Mouse (Mus musculus): Measurements from ENCODE around the gene Gm21987.
A peak's percentile ranks its signal among the peaks of the same experiment; 100 is the strongest.

The Gm21987 gene

GRCm38 (mm10) chr16:38371705-38372296 is 25.0 kb downstream of the Gm21987 start:
- no peak for DNase-seq (ENCODE audit: low read depth)

- no peak for DNase-seq (ENCODE audit: low read depth)
Observed at GRCm38 (mm10) chr16:38372876-38373275, 26.0 kb downstream of the Gm21987 start.

- DNase-seq (ENCODE audit: low read depth), result no peak
Observed at GRCm38 (mm10) chr16:38373439-38373838, 26.6 kb downstream of the Gm21987 start.

DNA sequence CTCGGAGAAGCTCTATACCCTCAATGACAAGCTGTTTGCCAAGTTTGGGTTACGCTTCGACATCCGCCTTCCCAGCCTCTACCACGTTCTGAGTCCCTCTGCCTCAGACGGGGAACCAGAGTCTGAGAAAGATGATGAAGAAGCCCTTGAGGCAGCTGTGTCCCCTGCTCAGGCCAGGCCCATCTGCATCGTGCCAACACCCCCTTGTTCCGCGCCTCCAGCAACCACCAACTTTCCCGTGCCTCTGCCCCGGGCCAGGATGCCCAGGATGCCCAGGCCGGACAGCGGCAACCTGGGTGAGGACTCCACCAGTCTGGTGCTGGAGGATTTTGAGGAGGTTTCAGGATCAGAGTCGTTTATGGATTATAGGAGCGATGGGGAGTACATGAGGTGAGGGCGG is 27.1 kb downstream of the Gm21987 start:
- no peak for DNase-seq (ENCODE audit: low read depth)

- DNase-seq (ENCODE audit: low read depth), result no peak
Observed at GRCm38 (mm10) chr16:38374379-38375140, 27.7 kb downstream of the Gm21987 start.

DNA sequence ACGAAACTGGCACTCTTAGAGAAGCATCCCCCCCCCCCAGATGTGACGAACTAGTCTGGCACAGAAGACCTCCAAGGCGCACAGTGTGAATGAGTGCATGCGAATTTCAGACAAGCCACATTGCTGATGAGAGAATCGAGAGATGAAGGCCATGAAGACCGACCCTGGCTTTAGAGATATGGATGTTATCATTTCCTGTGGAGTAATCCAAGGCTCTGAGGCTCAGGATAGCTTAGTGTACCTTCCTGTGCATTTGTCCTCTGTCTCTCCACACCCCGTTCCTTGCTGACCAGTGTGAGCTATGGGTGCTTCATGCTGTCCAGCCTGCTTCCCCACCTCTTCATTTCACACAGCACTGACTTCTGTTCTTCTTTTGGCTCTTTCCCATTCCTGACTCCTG is 28.3 kb downstream of the Gm21987 start:
- DNase-seq (ENCODE audit: low read depth), result peak; percentile 40

DNA sequence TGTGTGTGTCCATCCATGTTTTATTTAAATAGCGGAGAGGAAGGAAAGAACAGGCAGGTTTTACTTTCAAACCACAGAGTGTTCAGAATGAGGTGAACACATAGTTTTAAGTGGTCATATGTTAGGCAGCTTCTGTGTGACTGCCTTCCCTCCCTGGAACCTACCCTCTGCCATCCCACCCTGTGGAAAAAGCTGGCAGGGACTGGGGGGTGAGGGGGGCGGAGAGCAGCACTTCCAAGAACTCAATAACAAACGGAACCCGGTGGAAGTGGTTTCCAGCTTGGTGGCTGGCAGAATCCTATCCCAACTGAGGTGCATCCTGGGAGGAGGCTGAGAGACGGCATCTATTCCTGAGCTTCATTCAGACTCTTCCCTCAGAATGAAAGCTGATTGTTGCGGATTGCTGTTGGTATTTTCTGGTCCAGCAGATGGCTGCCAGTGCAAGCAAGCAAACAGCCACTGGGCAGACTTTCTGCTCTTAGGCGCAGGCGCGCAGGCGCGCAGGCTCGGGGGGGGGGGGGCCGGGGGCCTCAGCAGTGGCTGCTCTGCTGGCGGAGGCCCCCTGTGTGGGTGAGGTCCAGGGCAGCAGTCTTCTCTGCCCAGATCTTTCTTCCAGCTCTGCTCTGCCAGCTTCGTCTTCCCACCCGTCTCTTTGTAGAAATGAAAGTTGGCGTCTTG is 29.5 kb downstream of the Gm21987 start:
- no peak for DNase-seq (ENCODE audit: low read depth)

DNA sequence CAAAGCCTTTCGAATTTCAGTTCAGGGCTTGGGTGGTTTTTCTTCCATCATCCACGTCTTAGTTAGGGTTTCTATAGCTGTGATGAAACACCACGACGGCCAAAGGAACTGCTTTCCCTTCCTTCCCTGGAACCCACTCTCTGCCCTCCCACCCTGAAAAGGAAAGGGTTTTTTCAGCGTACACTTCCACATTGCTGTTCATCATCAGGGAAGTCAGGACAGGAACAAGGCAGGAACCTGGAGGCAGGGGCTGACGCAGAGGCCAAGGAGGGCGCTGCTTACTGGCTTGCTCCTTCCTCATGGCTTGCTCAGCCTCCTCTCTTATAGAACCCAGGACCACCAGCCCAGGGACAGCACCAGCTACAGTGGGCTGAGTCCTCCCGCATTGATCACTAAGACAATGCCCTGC is 30.0 kb downstream of the Gm21987 start:
- no peak for DNase-seq (ENCODE audit: low read depth)

DNA sequence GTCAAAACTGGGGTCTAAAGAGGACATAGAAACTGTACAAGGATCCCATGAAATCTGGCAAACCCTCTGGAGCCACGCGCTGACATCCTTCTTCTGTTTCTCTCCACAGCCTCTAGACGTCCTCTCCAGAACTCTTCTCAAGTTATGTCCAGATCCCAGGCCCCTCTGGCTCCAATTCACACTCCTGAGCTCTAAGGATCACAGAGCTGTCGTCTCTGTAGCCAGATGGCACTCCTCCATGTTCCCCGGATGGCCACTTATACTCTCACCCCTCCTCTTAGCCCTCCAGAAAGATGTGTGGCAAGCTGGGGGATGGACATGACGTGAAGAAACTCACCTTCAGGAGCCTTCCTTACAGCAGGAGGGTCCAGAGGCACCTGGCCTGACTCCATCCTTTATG is 30.7 kb downstream of the Gm21987 start:
- DNase-seq (ENCODE audit: low read depth), result no peak

DNA sequence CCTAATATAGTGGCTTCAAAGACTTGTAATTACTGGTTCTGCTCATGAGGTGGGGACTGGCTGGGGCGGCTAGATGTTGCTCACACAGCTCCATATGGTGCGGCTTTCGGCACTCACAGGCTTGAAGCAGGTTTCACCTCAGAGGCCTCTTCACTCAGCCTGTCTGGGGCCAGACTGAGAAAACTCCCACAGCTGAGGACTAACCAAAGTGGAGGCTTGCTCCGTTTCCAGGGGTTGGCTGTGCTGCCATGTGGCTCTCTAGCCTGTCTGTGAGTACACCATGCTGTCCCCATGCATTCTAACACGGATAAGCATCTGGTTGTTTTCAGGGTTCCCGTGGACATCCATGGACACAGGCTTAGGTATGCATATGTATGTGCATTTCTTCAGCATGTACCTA is 31.8 kb downstream of the Gm21987 start:
- DNase-seq (ENCODE audit: low read depth), result no peak

DNA sequence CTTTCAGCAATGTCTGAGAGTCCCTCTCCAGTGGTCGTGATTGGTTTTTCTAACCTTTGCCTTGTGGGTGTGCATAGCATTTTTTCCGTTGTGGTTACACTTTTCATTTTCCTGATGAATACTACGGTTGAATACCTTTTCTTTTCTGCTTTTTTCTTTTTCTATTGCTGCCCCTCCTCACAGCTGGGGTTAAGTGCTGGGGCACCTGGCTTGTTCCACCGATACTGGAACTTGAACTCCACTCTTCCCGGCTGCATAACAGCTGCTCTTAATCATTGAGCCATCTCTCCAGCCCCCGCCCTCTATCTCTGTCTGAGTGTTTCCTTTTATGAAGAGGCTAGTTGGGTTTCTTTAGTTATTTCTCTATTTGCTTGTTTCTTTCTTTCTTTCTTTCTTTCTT is 32.2 kb downstream of the Gm21987 start:
- no peak for DNase-seq (ENCODE audit: low read depth)

GRCm38 (mm10) chr16:38379493-38379892 is 32.7 kb downstream of the Gm21987 start:
- no peak for DNase-seq (ENCODE audit: low read depth)

DNA sequence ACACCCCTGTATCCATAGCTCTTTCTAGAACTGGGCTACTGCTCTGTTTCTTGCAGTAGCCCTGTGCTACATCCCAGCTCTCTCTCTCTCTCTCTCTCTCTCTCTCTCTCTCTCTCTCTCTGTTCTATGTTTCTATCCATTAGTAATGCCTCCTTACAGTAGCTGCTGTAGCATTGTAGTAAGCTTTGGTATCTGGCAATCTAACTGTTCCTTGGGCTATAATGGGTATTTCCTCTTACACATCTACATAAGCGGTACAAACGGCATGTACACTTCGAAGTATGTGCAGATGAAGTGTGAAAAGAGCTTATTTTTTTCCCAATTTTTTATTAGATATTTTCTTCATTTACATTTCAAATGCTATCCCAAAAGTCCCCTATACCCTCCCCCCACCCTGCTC is 33.1 kb downstream of the Gm21987 start:
- no peak for DNase-seq (ENCODE audit: low read depth)

GRCm38 (mm10) chr16:38383683-38384082 is 36.8 kb downstream of the Gm21987 start:
- DNase-seq (ENCODE audit: low read depth), result peak; percentile 19

DNA sequence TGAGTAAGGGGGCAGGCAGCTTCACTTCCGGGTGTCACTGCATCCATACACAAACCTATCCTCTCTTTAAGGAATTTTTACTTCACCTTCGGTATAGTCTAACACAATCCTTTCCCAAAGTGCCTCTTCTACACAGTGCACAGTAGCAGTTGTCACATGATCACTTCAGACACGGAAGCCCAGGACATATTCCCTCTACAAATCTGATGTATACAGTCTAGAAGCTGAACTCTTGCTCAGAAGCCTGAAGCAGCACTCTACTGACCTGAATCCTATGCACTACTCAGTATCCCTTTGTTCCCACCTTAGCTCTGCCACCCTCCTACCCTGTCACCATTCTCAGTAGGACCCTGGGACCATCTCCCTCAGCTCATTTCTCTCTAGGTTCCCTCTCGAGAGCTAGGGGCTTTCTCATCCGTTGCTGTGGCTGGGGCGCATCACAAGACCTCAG is 38.4 kb downstream of the Gm21987 start:
- no peak for DNase-seq (ENCODE audit: low read depth)

DNA sequence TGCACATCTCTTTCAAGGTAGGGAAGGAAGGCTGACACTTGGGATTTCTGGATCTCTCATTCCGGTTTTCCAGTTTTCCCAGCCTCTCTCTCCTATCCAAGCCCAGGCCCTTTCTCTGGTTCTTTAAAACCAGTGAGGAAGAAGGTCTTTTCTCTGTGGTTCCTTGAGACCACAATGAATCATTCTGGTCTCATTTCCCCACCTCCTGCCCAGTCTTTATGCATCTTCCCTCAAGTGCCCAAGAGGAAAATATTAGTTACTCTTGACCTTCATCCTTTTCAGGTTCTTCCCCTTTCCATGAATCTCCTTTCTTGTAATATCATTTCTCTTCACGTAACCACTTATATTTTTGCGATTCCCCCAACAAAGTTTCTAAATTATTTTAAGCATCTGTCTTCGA is 38.9 kb downstream of the Gm21987 start:
- peak; percentile 86 for DNase-seq (ENCODE audit: low read depth)

GRCm38 (mm10) chr16:38387389-38387788 is 40.5 kb downstream of the Gm21987 start:
- no peak for DNase-seq (ENCODE audit: low read depth)

- DNase-seq (ENCODE audit: low read depth), result no peak
Observed at GRCm38 (mm10) chr16:38388757-38389156, 41.9 kb downstream of the Gm21987 start.

DNA sequence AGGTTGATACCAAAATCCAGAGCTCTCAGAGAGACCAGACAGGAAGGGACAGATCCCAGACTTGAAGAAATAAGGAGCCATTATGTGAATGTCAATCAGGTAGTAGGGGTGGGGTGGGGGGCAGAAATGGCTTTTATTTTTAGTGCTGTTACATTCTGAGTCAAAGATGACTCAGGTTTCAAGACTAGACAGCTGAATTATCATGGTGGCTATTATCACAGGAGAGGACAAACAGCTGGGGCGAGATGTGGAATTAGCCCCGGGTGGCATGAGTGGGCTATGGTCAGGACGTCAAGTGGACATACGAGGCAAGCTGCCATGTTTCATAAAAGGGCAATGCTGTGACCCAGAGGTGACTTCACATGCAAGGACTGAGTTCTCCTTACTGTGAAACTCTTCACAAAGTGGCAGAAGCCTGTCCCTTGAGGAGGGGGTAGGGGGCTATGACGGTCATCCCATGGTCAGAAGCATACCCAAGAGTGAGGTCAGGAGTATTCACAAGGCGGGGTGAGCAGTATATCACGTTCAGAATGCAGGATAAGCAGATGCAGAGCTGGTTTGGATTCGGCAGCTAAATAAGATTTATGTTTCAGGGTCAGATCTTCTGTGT is 42.5 kb downstream of the Gm21987 start:
- no peak for DNase-seq (ENCODE audit: low read depth)

GRCm38 (mm10) chr16:38390322-38390721 is 43.5 kb downstream of the Gm21987 start:
- no peak for DNase-seq (ENCODE audit: low read depth)

DNA sequence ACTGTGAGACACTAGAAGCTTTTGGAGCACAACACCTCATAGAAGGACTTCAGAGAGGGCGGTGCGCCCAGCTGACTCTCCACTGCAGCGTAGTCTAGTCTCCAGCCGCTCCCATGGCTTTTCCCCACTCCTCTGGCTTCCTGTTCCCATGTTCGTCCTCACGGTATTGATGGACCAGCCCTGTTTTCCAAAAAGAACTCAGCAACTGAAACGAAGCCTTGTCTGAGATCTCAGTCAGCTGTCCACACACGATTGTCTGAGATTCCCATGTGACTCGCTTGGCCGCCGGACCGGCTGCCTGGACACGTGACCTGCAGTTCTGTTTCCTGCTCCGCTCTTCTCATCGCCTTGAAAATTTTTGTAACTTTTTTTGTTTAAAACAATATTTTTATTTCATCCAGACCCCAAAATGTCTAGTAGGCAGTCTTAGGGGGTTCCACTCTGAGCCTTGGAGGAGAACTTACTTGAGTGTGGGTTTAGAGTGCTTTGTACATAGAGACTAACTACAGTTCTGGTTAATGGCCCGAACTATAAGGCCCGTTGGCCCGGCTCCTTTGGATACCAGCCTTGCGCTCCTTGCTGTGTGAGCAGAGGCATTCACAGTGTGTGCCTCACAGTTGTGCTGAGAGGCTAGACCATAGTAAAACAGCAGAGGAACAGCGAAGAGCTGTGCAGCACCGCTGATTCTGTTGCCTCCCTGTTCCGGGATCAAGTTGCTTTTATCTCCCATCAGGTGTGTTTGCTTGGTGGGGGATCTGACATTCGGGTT is 45.5 kb downstream of the Gm21987 start:
- no peak for DNase-seq (ENCODE audit: low read depth)

- peak; percentile 90 for DNase-seq (ENCODE audit: low read depth)
Observed at GRCm38 (mm10) chr16:38394191-38394618, 47.4 kb downstream of the Gm21987 start.
